Mouse (Mus musculus): ENCODE data around the gene Igflr1.

The Igflr1 gene

DNA sequence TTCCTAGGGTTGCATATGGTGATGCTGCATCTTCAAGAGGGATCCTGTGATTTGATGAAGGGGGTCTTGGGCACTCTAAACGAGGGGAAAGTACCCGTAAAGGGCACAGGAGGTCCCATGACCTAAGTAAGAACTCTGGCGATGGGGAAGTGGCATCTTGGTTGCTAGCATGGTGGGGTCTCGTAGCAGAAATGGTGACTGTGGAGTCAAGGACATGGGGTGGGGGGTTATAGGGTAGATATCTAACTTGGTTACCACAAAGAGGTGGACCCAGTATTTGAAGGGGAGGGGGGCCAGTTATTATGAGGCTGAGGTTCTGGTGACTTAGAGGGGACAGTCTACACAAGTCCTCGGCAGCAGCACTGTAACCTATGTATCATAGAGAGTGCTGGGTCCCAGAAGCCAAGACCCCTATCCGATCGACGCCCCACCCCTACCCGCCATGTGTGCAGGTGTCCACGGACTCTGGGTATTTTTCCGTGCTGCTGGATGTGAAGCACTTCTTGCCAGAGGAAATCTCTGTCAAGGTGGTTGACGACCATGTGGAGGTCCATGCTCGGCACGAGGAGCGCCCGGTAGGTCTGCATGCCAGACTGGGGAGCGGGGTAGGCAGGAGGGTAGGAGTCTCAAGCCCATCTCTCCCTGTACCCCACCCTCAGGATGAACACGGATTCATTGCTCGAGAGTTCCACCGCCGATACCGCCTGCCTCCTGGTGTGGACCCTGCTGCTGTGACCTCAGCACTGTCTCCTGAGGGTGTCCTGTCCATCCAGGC lies 11.2 kb upstream of the Igflr1 start:
- DNase-seq (ENCODE audit: low spot score): no peak

DNA sequence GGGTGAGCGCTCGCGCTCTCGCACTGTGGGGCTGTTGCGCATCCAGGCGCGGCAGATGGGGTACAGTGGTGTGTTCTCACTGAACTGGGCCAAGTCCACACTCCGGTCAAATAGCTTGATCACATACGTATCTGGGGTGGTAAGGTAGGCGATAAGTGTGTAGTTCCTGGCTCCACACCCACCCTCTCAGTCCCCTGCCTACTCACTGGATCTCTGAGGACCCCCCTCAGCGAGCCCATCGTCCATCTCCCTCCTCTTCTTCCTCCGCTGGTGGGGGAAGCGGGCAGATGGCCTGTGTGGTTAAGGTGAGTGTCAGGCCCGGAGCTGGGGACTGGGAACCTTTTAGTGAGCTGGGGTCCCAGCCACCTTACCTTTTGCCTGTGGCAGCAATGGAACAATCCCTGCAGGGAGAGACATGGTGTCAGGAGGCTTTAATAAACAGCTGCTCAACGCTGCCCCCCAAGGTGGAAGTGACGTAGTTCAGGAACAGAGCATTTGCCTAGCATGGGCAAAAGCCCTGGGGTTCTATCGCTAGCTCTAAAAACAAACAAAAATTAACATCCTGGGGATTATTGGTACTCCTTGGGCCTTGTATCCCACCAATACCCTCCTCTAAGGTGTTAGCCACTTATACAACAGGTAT lies 8.2 kb upstream of the Igflr1 start:
- no peak for DNase-seq (ENCODE audit: low spot score)

GRCm38 (mm10) chr7:30557901-30558514 lies 7.2 kb upstream of the Igflr1 start:
- no peak for DNase-seq (ENCODE audit: low spot score)

GRCm38 (mm10) chr7:30558656-30559442 lies 6.4 kb upstream of the Igflr1 start:
- DNase-seq (ENCODE audit: low spot score): peak; percentile 44

DNA sequence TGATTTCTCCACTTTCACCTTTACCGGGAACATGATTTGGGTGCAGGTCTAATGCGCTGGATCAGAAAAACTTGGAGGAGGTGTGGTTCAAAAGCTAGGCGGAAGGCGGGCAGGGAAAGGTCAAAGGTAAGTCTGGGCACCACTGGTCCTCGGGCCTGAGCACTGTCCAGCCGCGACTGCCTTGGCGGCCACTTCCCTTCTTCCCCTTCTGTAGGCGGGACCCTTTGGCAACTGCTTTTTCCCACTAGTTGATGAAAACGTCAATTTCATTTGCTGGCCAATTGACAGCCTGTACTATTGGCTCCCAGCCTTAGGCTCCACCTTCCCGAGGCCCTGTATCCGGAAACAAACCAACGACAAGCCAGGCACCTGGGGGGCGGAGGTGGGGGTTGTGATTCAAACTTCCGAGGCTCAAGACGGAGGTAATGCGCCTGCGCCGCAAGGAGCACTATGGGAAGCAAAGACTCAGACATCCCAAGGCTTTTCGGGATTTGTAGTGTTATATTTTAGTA lies 5.7 kb upstream of the Igflr1 start, which contains the start of gene Lin37:
TSS of gene Lin37 (minus strand) at position 396 of the 512 bp plus-strand sequence.
- peak; percentile 94 for DNase-seq (ENCODE audit: low spot score)

DNA sequence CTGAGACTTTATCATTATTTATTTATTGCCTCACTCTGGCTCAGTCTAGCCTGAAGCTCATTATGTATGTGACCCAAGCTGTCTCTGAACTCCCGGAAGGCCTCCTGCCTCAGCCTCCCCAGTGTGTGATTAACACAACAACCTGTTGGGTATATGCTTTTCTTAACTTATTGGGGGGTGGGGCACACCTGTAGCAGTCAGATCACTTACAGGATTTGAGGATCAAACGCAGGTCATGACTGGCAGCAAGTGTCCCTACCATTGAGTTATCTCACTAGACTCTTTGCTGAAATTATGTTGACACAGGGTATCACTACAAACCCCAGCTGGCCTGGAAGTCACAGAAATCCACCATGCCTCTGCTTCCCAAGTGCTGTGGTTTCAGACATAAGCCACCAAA lies 4.9 kb upstream of the Igflr1 start:
- DNase-seq (ENCODE audit: low spot score): no peak

DNA sequence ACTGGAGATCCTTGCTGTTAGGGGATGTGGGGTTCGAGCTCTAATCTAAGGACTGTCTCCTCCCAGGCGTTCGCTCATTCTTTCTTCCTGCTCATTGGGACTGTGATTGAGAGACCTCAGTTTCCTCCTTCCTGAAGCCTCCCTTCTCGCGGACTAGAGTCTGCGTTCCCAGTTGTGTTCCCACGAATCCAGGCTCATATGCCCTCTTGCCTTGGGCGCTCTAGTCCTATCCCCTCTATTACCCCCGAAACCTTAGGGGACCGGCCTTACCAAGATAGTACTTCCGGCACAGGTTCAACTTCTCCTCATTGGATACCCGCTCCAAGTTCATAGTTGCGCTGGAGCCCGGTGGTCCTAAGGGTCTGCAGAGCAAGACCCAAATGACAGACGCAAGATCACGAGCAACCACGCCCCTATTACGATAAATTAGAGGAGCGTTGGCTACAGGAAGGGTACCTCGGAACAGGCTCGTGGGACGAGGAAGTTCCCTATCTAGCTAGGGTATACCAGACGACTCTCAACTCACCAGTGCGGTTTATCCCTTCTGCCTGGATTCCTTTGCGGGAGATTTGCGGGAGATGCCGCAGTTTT lies 2.6 kb upstream of the Igflr1 start:
- peak; percentile 28 for DNase-seq (ENCODE audit: low spot score)

GRCm38 (mm10) chr7:30563117-30563905 lies 1.9 kb upstream of the Igflr1 start, which contains the start of the genes U2af1l4, Gm49396 and Psenen:
U2af1l4 (plus strand) TSS chr7:30563301.
Gm49396 (plus strand) TSS chr7:30563344.
Psenen (minus strand) TSS chr7:30563627.
- DNase-seq (ENCODE audit: low spot score): peak; percentile 98

- no peak for DNase-seq (ENCODE audit: low spot score)
Observed at GRCm38 (mm10) chr7:30563906-30564280, 1.3 kb upstream of the Igflr1 start.

GRCm38 (mm10) chr7:30566033-30566432 lies 806 bp downstream of the Igflr1 start:
- DNase-seq (ENCODE audit: low spot score): no peak

GRCm38 (mm10) chr7:30567555-30567954 lies 2.3 kb downstream of the Igflr1 start:
- DNase-seq (ENCODE audit: low spot score): no peak

- DNase-seq (ENCODE audit: low spot score): no peak
Observed at GRCm38 (mm10) chr7:30572389-30572788, 7.2 kb downstream of the Igflr1 start.

DNA sequence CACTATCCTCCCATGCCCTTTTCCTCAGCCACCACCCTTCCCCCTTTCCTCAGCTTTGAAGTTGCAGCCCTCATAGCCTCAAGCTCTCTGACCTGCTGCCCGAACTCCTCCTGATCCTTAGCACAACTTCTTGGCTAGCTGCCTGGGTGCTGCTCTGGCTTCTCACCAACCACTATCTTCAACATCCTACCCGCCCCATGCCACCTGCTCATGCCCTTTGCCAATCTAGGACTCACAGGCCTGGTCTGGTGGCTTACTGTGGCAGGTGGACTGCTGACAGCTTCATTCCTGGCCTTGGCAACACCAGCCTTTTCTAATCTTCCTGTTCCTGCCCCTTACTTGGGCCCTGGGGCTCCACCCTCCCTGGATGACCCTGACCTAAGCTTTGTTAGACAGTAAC lies 7.7 kb downstream of the Igflr1 start:
- DNase-seq (ENCODE audit: low spot score): no peak

GRCm38 (mm10) chr7:30579950-30580349 lies 14.7 kb downstream of the Igflr1 start:
- DNase-seq (ENCODE audit: low spot score): no peak

GRCm38 (mm10) chr7:30581547-30581946 lies 16.3 kb downstream of the Igflr1 start:
- no peak for DNase-seq (ENCODE audit: low spot score)

DNA sequence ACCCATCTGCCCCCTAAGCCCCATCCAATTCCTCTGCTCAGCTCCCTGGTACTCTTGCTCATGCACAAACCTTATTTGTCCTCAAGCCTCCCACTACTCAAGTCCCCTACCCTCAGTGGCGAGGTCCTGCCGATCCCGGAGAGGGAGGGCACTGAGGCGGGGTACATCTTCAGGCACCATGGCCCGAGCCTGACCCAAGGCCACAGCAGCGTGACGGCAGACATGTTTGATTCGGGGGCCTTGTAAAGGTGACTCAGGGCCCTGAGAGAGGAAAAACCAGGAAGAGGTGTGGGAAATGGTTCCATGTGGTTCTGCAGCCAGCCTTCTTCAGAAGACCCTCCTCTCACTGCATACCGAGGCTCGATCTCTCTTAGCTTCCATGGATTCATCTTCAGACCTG lies 19.1 kb downstream of the Igflr1 start:
- DNase-seq (ENCODE audit: low spot score): no peak

DNA sequence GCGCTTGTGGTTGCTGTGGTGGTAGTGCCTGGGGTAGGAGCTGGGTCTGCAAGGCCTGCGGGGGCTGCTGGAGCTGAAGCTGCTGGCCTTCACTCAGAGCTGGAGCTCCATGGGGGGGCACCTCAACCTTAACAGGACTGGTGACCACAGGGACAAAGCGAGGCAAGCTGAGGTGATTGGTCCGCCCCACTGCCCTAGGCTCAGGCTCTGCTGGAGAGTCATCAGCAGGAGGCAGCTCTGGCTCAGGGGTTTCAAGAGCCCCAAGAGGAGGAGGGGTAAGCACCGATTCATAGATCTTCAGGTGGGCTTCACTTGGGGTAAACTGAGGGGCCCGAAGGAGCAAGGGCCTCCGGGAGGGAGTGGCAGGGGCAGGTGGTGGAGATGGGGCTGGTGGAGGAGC lies 19.9 kb downstream of the Igflr1 start:
- no peak for DNase-seq (ENCODE audit: low spot score)

DNA sequence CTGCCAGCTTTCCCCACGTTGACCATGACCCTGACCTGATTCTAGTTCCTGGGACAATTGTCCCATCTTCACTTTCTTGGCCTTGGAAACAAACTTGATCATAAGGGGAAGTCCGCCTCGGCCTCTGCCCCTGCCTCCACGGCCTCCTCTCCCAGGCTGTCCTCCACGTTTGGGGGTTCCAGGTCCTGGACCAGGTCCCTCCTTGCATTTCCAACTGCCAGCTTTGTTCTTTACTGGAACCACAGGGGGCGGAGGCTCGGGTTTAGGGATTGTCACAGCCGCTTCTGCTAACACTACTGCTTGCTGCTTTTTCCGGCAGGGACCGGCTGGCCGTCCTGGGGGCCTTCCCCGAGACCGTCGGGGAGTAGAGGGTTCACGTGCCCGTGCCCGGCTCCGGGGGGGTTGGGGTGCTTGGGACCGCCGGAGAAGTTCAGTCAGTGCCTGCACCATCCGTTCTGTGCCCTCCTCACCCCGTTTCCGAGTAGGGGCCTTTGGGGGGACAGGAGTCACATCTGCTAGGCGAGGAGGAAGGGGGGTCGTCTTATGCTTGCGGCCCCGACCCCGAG lies 21.3 kb downstream of the Igflr1 start:
- no peak for DNase-seq (ENCODE audit: low spot score)

- peak; percentile 42 for DNase-seq (ENCODE audit: low spot score)
Observed at GRCm38 (mm10) chr7:30587842-30588667, 22.8 kb downstream of the Igflr1 start.
